Mouse (Mus musculus): ENCODE measurements around the gene Robo4. TPM values are rescaled to one million over a fixed set of nuclear protein-coding genes. Genes with fewer than 3 reads are reported as not detected.

Robo4 gene
- polyA plus RNA-seq (2014; fragmentation: Nextera tagmentation; extraction: Ambion mirVana): 6.6 and 7.0 TPM in 2 replicates

GRCm38 (mm10) chr9:37401802-37402201, at the start of gene Robo4:
TSS of gene Robo4 (plus strand) at chr9:37401897.
- H3K4me3 ChIP-seq (ENCODE audit: low read depth, low read length): no peak within 1 kb of the TSS
- H3K9ac ChIP-seq (ENCODE audit: low read length): no peak within 1 kb of the TSS
- no peaks in the 10 kb centered on the region for H3K9me3 ChIP-seq (ENCODE audit: control insufficient read depth, low read length)
- H3K27ac ChIP-seq (ENCODE audit: low read depth, low read length): no peak within 1 kb of the TSS
- DNase-seq (ENCODE audit: low spot score) (no peak), ATAC-seq (replicated peaks; ENCODE audit: low FRiP score) (no peak)
- H3K36me3 ChIP-seq (ENCODE audit: control insufficient read depth, insufficient read depth, low read length): no peaks in the 10 kb centered on the region
- no peak within 1 kb of the TSS for H3K4me2 ChIP-seq (ENCODE audit: low read depth, low read length, severe bottlenecking)
- H3K4me1 ChIP-seq (replicated peaks; ENCODE audit: control insufficient read depth, insufficient read depth, low read length): no peaks in the 10 kb centered on the region
- no peaks in the 10 kb centered on the region for H3K27me3 ChIP-seq (ENCODE audit: control insufficient read depth, insufficient read depth, low read length)
- 20% methylated on average over 7 of the region's 7 CpGs for WGBS

DNA sequence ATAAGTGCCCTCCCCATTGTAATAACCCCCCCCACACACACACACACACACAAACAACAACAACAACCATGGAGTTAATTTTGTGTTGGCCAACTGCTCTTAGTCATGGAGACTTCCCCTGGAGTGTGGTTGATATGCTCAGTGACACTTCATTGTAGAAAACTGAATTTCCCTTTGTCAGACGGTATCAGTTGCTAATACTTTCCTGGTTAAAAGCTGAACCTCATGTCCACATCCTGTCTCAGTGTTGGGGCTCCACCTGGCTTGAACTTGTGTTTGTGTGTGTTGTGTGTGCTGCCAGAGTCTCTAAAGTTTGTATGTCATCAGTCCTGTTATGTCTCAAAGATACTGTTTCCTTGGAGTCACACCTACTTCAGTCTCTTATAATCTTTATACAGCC, 47.2 kb upstream of the Robo4 start:
- H3K9me3 ChIP-seq (ENCODE audit: control insufficient read depth, low read length): no peaks in the 10 kb centered on the region
- no peaks in the 10 kb centered on the region for H3K27me3 ChIP-seq (ENCODE audit: control insufficient read depth, insufficient read depth, low read length)
- no peak overlapping the region for H3K9ac ChIP-seq (ENCODE audit: low read length)
- H3K4me2 ChIP-seq (ENCODE audit: low read depth, low read length, severe bottlenecking): no peak overlapping the region
- no peak overlapping the region for H3K4me3 ChIP-seq (ENCODE audit: low read depth, low read length)
- DNase-seq (ENCODE audit: low spot score): no peak
- H3K4me1 ChIP-seq (replicated peaks; ENCODE audit: control insufficient read depth, insufficient read depth, low read length): peaks cover 10% of the 10 kb centered on the region
- H3K36me3 ChIP-seq (ENCODE audit: control insufficient read depth, insufficient read depth, low read length): no peaks in the 10 kb centered on the region
- WGBS: 86% methylated on average over 1 of the region's 1 CpGs
- no peak overlapping the region for H3K27ac ChIP-seq (ENCODE audit: low read depth, low read length)
- ATAC-seq (replicated peaks; ENCODE audit: low FRiP score): no peak

DNA sequence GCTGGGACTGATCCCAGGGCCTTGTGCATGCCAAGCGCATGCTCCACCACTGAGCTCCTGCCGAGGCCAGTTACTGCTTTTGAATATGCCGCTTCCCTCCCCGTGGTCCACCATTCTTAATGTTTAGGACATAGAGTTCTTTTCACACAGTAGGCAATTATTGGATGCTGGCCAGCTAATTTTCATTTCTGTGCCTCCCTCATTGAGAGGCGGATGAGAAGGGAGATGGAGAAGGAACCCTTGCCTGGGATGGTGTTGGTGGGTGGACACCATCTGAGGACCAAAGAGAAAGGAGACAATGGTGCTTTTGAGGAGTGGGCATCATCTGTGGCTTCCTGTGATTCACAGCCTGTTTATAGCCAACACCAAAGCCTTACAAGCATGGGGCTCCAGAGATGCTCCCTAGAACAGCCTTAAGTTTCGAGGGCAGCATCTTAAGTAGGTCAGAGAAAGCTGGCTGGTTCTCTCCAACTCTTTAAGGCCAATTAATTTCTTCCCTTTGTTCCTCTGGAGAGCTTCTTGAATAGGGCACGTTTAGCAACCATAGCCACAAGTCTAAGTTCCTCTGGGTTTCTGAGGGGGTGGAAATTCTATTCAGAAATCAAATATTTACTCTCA, 42.9 kb upstream of the Robo4 start:
- peak overlapping the region; percentile 12; the same call in 1 of the 2 replicates for H3K4me2 ChIP-seq (ENCODE audit: low read depth, low read length, severe bottlenecking)
- ATAC-seq (replicated peaks; ENCODE audit: low FRiP score) (peak; percentile 66), DNase-seq (ENCODE audit: low spot score) (no peak)
- H3K9me3 ChIP-seq (ENCODE audit: control insufficient read depth, low read length): no peaks in the 10 kb centered on the region
- peak overlapping the region; percentile 91 for H3K27ac ChIP-seq (ENCODE audit: low read depth, low read length)
- WGBS: 39% methylated on average over 7 of the region's 7 CpGs
- no peaks in the 10 kb centered on the region for H3K27me3 ChIP-seq (ENCODE audit: control insufficient read depth, insufficient read depth, low read length)
- H3K4me1 ChIP-seq (replicated peaks; ENCODE audit: control insufficient read depth, insufficient read depth, low read length): peaks cover 19% of the 10 kb centered on the region
- no peak overlapping the region for H3K4me3 ChIP-seq (ENCODE audit: low read depth, low read length)
- no peak overlapping the region for H3K9ac ChIP-seq (ENCODE audit: low read length)
- no peaks in the 10 kb centered on the region for H3K36me3 ChIP-seq (ENCODE audit: control insufficient read depth, insufficient read depth, low read length)

DNA sequence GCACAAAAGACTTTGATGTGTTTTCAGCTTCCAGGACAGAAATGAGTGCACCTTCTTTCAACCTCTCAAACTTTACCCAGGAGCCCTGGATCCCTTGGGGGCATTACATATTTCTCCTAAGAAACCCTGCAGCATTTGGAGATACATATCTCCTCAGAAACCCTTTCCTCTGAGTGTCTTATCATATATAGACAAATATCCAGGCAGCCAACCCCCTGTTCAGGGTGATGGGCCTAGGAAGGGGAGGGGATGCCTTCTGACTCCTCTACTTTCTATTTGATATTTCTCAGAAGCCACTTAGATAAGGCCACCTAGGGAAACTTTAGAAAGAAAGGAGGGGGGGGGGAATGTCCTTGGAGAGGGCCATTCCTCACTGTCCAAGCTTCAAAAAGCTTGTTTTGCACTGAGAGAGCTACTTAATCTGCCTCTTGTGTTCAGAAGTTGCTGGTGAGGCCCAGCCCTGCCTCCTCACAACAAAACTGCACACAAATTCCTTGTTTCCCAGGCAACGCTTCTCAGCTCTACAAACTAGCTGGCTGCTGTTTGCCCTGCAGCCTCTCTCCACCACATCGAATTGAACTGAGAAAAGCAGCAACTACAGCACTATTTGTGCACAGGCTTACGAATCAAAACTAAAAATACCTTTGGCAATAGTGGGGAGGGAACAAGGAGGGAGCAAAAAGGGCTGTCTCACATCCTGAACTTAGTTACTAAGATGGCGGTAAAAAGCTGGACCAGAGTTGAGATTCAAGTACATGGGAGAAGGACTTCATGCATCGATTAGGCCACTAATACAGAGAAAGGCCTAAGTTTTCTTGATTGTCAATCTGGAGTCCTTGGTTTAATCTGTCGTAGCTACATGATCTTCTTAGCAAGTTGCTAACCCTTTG, 42.1 kb upstream of the Robo4 start:
- ATAC-seq (replicated peaks; ENCODE audit: low FRiP score) (peak; percentile 89), DNase-seq (ENCODE audit: low spot score) (peak; percentile 79)
- peak overlapping the region; percentile 91 for H3K27ac ChIP-seq (ENCODE audit: low read depth, low read length)
- H3K4me3 ChIP-seq (ENCODE audit: low read depth, low read length): no peak overlapping the region
- peaks cover 19% of the 10 kb centered on the region for H3K4me1 ChIP-seq (replicated peaks; ENCODE audit: control insufficient read depth, insufficient read depth, low read length)
- peak overlapping the region; percentile 12; the same call in 1 of the 2 replicates for H3K4me2 ChIP-seq (ENCODE audit: low read depth, low read length, severe bottlenecking)
- no peak overlapping the region for H3K9ac ChIP-seq (ENCODE audit: low read length)
- no peaks in the 10 kb centered on the region for H3K9me3 ChIP-seq (ENCODE audit: control insufficient read depth, low read length)
- H3K36me3 ChIP-seq (ENCODE audit: control insufficient read depth, insufficient read depth, low read length): no peaks in the 10 kb centered on the region
- H3K27me3 ChIP-seq (ENCODE audit: control insufficient read depth, insufficient read depth, low read length): no peaks in the 10 kb centered on the region
- WGBS: 14% methylated on average over 6 of the region's 6 CpGs

DNA sequence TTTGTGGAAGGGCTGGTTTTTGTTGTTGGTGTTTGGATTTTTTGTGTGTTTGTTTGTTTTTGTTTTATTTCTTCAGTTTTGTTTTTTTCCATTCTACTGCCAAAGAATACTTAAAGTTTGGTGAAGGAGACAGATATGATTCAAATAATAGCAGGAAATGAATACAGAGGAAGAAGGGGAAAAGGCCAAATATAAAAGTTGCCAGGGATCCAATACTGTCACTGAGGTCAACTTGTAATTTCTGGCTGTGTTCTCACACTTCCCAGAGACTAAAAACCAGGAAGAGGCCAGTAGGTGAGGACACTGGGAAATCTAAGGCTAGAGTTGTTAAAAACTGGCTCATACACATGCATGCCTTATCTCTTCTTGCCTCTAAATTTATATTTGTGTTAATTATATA, 39.6 kb upstream of the Robo4 start:
- Histone ChIP-seq H3K9me3 (ENCODE audit: control insufficient read depth, low read length) (no peaks in the 10 kb centered on the region), H3K4me3 (ENCODE audit: low read depth, low read length) (no peak overlapping the region), H3K9ac (ENCODE audit: low read length) (no peak overlapping the region), H3K4me2 (ENCODE audit: low read depth, low read length, severe bottlenecking) (no peak overlapping the region), H3K27ac (ENCODE audit: low read depth, low read length) (no peak overlapping the region), H3K27me3 (ENCODE audit: control insufficient read depth, insufficient read depth, low read length) (no peaks in the 10 kb centered on the region), H3K4me1 (replicated peaks; ENCODE audit: control insufficient read depth, insufficient read depth, low read length) (peaks cover 19% of the 10 kb centered on the region), H3K36me3 (ENCODE audit: control insufficient read depth, insufficient read depth, low read length) (no peaks in the 10 kb centered on the region)
- ATAC-seq (replicated peaks; ENCODE audit: low FRiP score) (no peak), DNase-seq (ENCODE audit: low spot score) (no peak)

GRCm38 (mm10) chr9:37362881-37363280, 38.8 kb upstream of the Robo4 start:
- no peak overlapping the region for H3K4me2 ChIP-seq (ENCODE audit: low read depth, low read length, severe bottlenecking)
- H3K4me1 ChIP-seq (replicated peaks; ENCODE audit: control insufficient read depth, insufficient read depth, low read length): peaks cover 19% of the 10 kb centered on the region
- no peak overlapping the region for H3K4me3 ChIP-seq (ENCODE audit: low read depth, low read length)
- H3K9me3 ChIP-seq (ENCODE audit: control insufficient read depth, low read length): no peaks in the 10 kb centered on the region
- H3K36me3 ChIP-seq (ENCODE audit: control insufficient read depth, insufficient read depth, low read length): no peaks in the 10 kb centered on the region
- H3K9ac ChIP-seq (ENCODE audit: low read length): no peak overlapping the region
- H3K27ac ChIP-seq (ENCODE audit: low read depth, low read length): no peak overlapping the region
- H3K27me3 ChIP-seq (ENCODE audit: control insufficient read depth, insufficient read depth, low read length): no peaks in the 10 kb centered on the region
- WGBS: 72% methylated on average over 1 of the region's 1 CpGs
- DNase-seq (ENCODE audit: low spot score): no peak
- no peak for ATAC-seq (replicated peaks; ENCODE audit: low FRiP score)

GRCm38 (mm10) chr9:37363551-37363950, 38.1 kb upstream of the Robo4 start:
- Histone ChIP-seq H3K4me3 (ENCODE audit: low read depth, low read length) (no peak overlapping the region), H3K9ac (ENCODE audit: low read length) (no peak overlapping the region), H3K27me3 (ENCODE audit: control insufficient read depth, insufficient read depth, low read length) (no peaks in the 10 kb centered on the region), H3K9me3 (ENCODE audit: control insufficient read depth, low read length) (no peaks in the 10 kb centered on the region), H3K36me3 (ENCODE audit: control insufficient read depth, insufficient read depth, low read length) (no peaks in the 10 kb centered on the region), H3K4me1 (replicated peaks; ENCODE audit: control insufficient read depth, insufficient read depth, low read length) (peaks cover 18% of the 10 kb centered on the region), H3K27ac (ENCODE audit: low read depth, low read length) (no peak overlapping the region), H3K4me2 (ENCODE audit: low read depth, low read length, severe bottlenecking) (no peak overlapping the region)
- WGBS: 75% methylated on average over 3 of the region's 3 CpGs
- no peak for DNase-seq (ENCODE audit: low spot score)
- no peak for ATAC-seq (replicated peaks; ENCODE audit: low FRiP score)

DNA sequence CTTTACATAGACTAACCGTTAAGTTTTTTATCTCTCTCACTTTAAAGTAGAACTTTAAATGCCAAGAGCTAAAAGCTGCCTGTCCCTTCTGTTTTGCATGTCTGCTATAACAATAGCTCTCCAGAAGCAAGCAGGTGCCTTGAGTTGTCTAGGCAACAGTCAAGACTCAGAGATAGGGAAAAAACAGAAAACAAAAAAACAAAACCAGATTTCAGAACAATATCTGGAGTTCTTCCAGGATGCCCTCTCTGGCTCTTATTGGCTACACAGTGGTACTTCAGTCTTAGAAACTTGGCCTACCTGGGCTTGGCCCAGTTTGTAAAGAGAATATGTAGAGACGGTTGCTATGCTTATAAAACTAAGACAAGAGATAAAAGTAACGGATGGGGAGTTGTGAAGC, 37.3 kb upstream of the Robo4 start:
- 81% methylated on average over 3 of the region's 3 CpGs for WGBS
- H3K9ac ChIP-seq (ENCODE audit: low read length): no peak overlapping the region
- H3K9me3 ChIP-seq (ENCODE audit: control insufficient read depth, low read length): no peaks in the 10 kb centered on the region
- peaks cover 10% of the 10 kb centered on the region for H3K4me1 ChIP-seq (replicated peaks; ENCODE audit: control insufficient read depth, insufficient read depth, low read length)
- H3K27me3 ChIP-seq (ENCODE audit: control insufficient read depth, insufficient read depth, low read length): no peaks in the 10 kb centered on the region
- no peak overlapping the region for H3K4me3 ChIP-seq (ENCODE audit: low read depth, low read length)
- H3K4me2 ChIP-seq (ENCODE audit: low read depth, low read length, severe bottlenecking): no peak overlapping the region
- ATAC-seq (replicated peaks; ENCODE audit: low FRiP score) (no peak), DNase-seq (ENCODE audit: low spot score) (no peak)
- no peak overlapping the region for H3K27ac ChIP-seq (ENCODE audit: low read depth, low read length)
- H3K36me3 ChIP-seq (ENCODE audit: control insufficient read depth, insufficient read depth, low read length): no peaks in the 10 kb centered on the region
